Mouse (Mus musculus) hindbrain, postnatal 0 days (tissue): ENCODE results near the gene Zbtb40. TPM values are rescaled to one million over a fixed set of nuclear protein-coding genes. Genes with fewer than 3 reads are reported as not detected.

Experiments used
- ATAC-seq: fragments of 200-750 bp; cut with Nextera tagmentation; 2 replicates; pipeline ENCODE4 v1.8.0; 2017; ENCODE audit warnings: mild to moderate bottlenecking, moderate TSS enrichment, moderate library complexity
- DNase-seq: peaks from one replicate; pipeline ENCODE4 v3.0.0-alpha.2; 2015; ENCODE audit warnings: low spot score
- H3K27ac ChIP-seq: fragments of 300-500 bp; sonication (generic); 2 replicates; pipeline ENCODE4 v1.5.1; 2014; ENCODE audit warnings: mild to moderate bottlenecking
- H3K27me3 ChIP-seq: fragments of 300-500 bp; sonication (generic); 2 replicates; pipeline ENCODE4 v1.6.1; 2014; ENCODE audit warnings: low read length, mixed read lengths; ENCODE audit not compliant: insufficient read depth
- H3K36me3 ChIP-seq: fragments of 300-500 bp; sonication (generic); 2 replicates; pipeline ENCODE4 v1.6.1; 2014; ENCODE audit warnings: low read length, mixed read lengths; ENCODE audit not compliant: insufficient read depth
- H3K4me1 ChIP-seq: fragments of 300-500 bp; sonication (generic); 2 replicates; pipeline ENCODE4 v1.6.1; 2014; ENCODE audit warnings: antibody characterized with exemption, low read length, mixed read lengths; ENCODE audit not compliant: insufficient read depth
- H3K4me2 ChIP-seq: fragments of 300-500 bp; sonication (generic); 2 replicates; pipeline ENCODE4 v1.6.1; 2014; ENCODE audit warnings: low read depth, mild to moderate bottlenecking, low read length, moderate library complexity, mixed read lengths
- H3K4me3 ChIP-seq: fragments of 300-500 bp; sonication (generic); 2 replicates; pipeline ENCODE4 v1.5.1; 2014; ENCODE audit warnings: low read length
- H3K9ac ChIP-seq: fragments of 300-500 bp; sonication (generic); replicated peaks from 2 replicates; pipeline ENCODE4 v1.6.1; 2014; ENCODE audit warnings: mild to moderate bottlenecking, low read length, moderate library complexity, mixed read lengths
- H3K9me3 ChIP-seq: fragments of 300-500 bp; sonication (generic); 2 replicates; pipeline ENCODE4 v1.6.1; 2016; ENCODE audit warnings: low read length, mixed read lengths
- CTCF ChIP-seq: IDR thresholded peaks from 2 replicates; pipeline ENCODE4 v1.5.1; 2016; ENCODE audit warnings: antibody characterized with exemption, control low read depth, low read depth
- WGBS: fragments of 180-500 bp; shearing (Covaris S2); extraction: QIAGEN DNeasy Blood & Tissue Kit; methylation state at CpG from one replicate; pipeline ENCODE4 v1.1.7; 2014; 5-methylcytosine and 5-hydroxymethylcytosine counted together
- polyA plus RNA-seq: library from polyadenylated mRNA; unstranded; fragments of >200 nt; fragmentation: Nextera tagmentation; extraction: Ambion mirVana; gene quantifications from 2 replicates; pipeline ENCODE4 v1.2.1, GENCODE M21; 2015
- total RNA-seq: library from RNA; depleted of rRNA; stranded (reverse); fragments of >200 nt; gene quantifications from 2 replicates; pipeline ENCODE4 v1.2.3, GENCODE M21; 2014

The Zbtb40 gene
- total and polyA plus RNA-seq, 2 experiments from 2014 or later: 1.6 to 9.1 TPM

DNA sequence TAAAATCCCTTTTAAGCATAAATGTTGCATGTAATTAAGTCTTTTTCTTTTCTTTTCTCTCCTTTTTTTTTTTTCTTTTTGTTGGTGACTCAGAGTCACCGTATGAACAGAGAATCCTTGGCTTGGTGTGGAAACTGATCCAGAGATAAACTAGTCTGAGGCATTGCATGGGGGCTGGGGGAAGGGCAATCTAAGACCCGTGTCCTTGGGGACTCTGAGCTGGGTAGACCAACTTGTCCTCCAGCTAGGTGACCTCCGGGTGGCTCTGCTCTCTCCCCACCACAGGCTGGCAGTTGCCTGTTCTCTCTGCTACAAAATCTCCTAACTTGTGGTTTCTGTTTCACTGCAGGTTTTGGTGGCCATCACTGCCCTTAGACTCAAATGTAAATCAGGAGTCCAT is 88.5 kb downstream of the Zbtb40 start:
- H3K36me3 ChIP-seq: no peaks in the 10 kb centered on the region
- peaks cover 17% of the 10 kb centered on the region for H3K27me3 ChIP-seq
- no peak for ATAC-seq
- 60% methylated on average over 3 of the region's 3 CpGs for WGBS
- no peak overlapping the region for H3K9ac ChIP-seq
- TF ChIP-seq CTCF: no peak
- no peak overlapping the region for H3K4me2 ChIP-seq
- no peaks in the 10 kb centered on the region for H3K9me3 ChIP-seq
- no peak overlapping the region for H3K27ac ChIP-seq
- H3K4me1 ChIP-seq: peaks cover 12% of the 10 kb centered on the region
- H3K4me3 ChIP-seq: no peak overlapping the region
- DNase-seq: no peak

DNA sequence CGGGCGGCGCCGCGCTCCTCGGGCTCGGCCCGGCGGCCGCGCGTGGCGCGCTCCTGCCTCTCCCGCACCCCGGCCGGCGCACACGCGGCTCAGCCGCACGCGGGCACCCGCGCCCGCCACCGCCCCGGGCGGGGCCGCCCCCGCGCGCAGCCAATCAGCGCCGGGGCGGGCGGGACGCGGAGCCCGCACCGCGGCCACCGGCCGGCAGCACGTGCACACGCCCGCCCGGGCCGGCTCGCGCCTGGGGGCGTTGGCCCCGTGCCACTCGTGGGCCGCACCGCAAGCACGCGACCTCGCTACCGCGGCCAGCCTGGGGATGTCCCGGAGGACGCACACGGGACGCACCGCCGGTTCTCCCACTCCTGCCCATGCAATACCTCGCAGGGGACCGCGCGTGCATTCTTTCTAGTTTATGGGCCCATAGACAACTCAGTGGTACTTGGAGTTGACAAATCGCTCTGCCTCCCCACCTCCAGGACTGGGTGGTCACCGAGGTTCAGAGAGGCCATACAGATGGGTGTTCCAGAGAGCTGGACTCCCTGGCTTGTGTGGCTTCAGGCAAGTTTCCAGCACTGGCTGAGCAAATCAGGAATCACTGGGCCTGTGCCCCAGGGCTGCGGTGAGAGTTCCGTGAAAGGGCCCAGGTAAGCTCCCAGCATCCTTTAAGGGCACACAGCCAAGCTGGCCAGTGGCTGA is 91.7 kb downstream of the Zbtb40 start, which contains the start of gene Epha8:
Epha8 (minus strand) TSS at position 66 of the 696 bp plus-strand sequence.
- Histone ChIP-seq H3K27ac (0 out of 2 replicates have a peak within 1 kb of the TSS, but pooled peaks have one; percentile 38), H3K9ac (peak within 1 kb of the TSS; percentile 64), H3K4me3 (peak within 1 kb of the TSS; percentile 58), H3K36me3 (no peaks in the 10 kb centered on the region), H3K27me3 (peaks cover 17% of the 10 kb centered on the region), H3K9me3 (no peaks in the 10 kb centered on the region), H3K4me1 (peaks cover 17% of the 10 kb centered on the region), H3K4me2 (peak within 1 kb of the TSS; percentile 88)
- TF ChIP-seq CTCF: no peak
- ATAC-seq: peak; percentile 73
- 6% methylated on average over 51 of the region's 75 CpGs for WGBS
- peak; percentile 75 for DNase-seq

DNA sequence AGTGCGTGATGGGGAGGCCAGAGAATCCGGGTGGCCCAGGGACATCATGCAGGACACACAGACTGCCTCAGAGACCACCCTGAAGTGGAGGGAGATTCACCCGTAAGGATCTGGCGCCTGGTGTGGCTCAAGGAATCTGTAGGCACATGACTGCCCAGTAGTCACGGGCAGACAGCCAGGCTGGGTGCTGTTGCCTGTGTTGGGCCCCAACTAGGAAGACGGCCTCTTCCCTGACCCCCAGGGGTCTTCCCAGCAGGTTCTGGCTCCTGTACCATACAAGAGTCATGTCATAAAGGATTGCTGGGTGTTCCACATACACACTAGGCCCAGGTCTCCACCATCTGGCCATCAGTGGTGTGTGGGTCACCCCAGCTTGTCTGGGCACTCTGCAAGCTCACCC is 94.0 kb downstream of the Zbtb40 start:
- H3K4me2 ChIP-seq: peak overlapping the region; percentile 88

DNA sequence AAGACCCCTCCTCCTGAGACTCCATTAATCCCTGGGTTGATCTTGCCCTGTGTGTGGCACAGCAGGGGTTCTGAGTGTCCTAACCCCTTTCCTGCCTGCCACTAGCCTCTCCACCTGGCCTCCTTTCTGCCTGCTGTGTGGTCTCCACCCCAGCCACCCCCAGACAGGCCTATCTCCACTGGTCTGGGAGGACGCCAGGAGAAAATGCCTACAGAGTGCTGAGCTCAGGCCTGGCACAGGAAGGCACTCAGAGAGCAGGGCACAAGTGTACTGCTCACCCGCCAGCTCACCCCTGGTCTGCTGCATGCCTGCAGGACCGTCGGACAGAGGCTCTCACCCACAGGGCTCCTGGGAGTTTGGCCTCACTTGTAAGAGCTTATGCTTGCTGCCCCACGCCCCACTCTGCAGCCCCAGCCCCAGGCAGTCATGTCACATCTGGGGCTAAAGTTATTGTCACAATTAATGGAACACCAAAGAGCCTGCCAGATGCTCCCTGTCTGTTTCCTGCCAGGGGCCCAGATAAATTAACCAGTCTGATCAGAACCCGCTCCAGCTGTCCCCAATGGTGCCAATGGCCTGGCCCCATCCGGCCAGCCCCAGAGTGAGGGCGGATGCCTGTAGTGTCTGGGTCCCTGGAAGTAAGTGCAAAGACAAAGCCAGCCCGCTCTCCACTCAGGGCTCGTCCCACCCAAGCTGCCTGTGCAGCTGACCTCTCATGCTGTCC is 99.2 kb downstream of the Zbtb40 start:
- 0 out of 2 replicates have a peak, but pooled peaks cover 15% of the 10 kb centered on the region for H3K4me1 ChIP-seq
- no peak for TF ChIP-seq CTCF
- no peaks in the 10 kb centered on the region for H3K36me3 ChIP-seq
- H3K4me2 ChIP-seq: no peak overlapping the region
- no peak for DNase-seq
- 28% methylated on average over 10 of the region's 10 CpGs for WGBS
- no peak overlapping the region for H3K9ac ChIP-seq
- H3K9me3 ChIP-seq: no peaks in the 10 kb centered on the region
- H3K27ac ChIP-seq: no peak overlapping the region
- H3K27me3 ChIP-seq: no peaks in the 10 kb centered on the region
- no peak overlapping the region for H3K4me3 ChIP-seq
- no peak for ATAC-seq

More for the DNA sequence above, 94.0 kb downstream of the Zbtb40 start:
- no peak overlapping the region for H3K27ac ChIP-seq
- no peak for TF ChIP-seq CTCF
- no peaks in the 10 kb centered on the region for H3K9me3 ChIP-seq
- peaks cover 21% of the 10 kb centered on the region for H3K4me1 ChIP-seq
- ATAC-seq (no peak), DNase-seq (no peak)
- H3K36me3 ChIP-seq: no peaks in the 10 kb centered on the region
- WGBS: 53% methylated on average over 6 of the region's 6 CpGs
- H3K9ac ChIP-seq: no peak overlapping the region
- no peak overlapping the region for H3K4me3 ChIP-seq
- peaks cover 17% of the 10 kb centered on the region for H3K27me3 ChIP-seq

DNA sequence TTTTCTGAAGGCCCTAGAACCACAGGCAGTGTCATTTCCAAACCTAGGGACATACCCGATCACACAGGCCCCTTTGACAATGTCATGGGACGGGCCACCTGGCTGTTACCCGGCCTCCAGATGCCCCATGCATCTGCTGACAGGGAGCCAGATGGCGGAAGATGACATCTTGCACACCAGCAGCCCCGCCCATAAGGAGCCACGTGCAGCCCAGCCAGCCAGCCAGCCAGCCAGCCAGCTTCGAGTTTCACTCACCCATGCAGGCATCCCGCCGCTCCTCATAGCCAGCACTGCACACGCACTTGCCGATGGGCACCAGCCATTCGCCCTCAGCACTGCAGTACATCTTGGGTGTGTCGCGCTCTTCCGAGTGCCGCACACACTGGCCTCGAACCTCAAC is 103.2 kb downstream of the Zbtb40 start:
- H3K9me3 ChIP-seq: no peaks in the 10 kb centered on the region
- no peak overlapping the region for H3K9ac ChIP-seq
- H3K36me3 ChIP-seq: no peaks in the 10 kb centered on the region
- 59% methylated on average over 17 of the region's 17 CpGs for WGBS
- TF ChIP-seq CTCF: no peak
- no peak overlapping the region for H3K4me2 ChIP-seq
- no peak overlapping the region for H3K27ac ChIP-seq
- peaks cover 8% of the 10 kb centered on the region; the same call in 1 of the 2 replicates for H3K4me1 ChIP-seq
- peak; percentile 69 for DNase-seq
- H3K27me3 ChIP-seq: no peaks in the 10 kb centered on the region
- peak; percentile 24; the same call in 1 of the 2 replicates for ATAC-seq
- H3K4me3 ChIP-seq: no peak overlapping the region

DNA sequence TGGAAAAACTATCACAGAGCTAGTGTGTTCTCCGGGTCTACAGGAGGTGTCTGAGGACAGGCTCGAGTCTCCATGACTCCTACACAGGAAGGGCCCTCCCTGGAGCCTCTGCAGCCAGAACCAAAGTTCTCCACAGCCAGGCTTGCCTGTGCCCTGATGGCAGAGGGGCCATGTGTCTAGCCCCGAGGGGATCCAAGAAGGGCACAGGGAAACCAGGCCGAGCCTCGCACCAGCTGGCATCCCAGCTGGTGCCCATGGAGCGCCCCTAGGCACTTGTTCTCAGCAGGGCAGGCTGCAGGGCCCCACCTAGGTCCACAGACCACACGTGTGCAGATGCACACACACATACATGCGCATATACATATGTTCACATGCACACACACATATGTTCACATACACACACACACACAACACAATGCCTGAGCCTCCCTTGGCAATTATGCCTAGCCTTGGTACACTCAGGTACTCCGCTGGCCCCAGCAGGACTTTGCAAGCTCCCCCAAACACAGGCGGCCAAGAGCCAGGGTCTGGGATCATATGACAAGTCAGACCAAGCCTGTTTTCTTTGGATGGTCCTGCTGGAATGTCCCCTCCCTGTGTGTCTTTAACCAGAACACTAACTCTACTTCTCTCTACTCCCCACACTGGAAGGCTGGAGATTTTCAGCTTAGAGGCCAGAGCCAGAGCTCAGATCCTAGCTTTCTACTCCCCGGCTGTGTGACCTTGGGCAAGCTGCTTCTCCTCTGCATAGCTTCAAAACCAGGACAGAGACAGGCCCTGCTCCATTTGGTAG is 103.8 kb downstream of the Zbtb40 start:
- TF ChIP-seq CTCF: no peak
- WGBS: 57% methylated on average over 11 of the region's 11 CpGs
- DNase-seq: no peak

More for the DNA sequence above, 103.8 kb downstream of the Zbtb40 start:
- Histone ChIP-seq H3K4me3 (no peak overlapping the region), H3K9me3 (no peaks in the 10 kb centered on the region), H3K4me2 (no peak overlapping the region), H3K27me3 (no peaks in the 10 kb centered on the region), H3K9ac (no peak overlapping the region), H3K36me3 (no peaks in the 10 kb centered on the region), H3K4me1 (peaks cover 6% of the 10 kb centered on the region; the same call in 1 of the 2 replicates), H3K27ac (no peak overlapping the region; the same call in 1 of the 2 replicates)
- ATAC-seq: no peak
